Mouse (Mus musculus): Measurements from ENCODE around the gene Cela3a. TPM values are rescaled to one million over a fixed set of nuclear protein-coding genes. Genes with fewer than 3 reads are reported as not detected.

Gene Cela3a
- polyA plus RNA-seq, 1 experiment: not detected

DNA sequence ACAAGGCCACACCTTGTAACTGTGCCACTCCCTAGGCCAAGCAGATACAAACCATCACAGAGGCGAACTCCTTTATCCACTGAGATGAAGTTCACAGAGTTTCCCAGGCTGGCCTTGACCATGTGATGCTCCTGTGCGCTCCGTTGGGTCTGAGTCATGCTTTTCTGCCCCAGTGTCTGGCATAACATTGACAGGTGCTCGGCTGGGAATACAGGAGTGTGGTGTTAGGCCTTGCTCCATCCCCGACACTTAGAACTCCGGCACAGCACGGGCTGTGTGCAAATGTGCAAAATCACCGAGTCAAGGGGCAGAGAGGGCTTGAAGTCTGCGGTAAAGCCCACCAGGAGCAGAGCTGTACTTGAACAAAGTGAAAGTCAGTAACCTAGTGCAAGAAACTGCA lies 16.7 kb downstream of the Cela3a start:
- H3K4me3 ChIP-seq (ENCODE audit: insufficient read depth, low read depth, low read length): no peak overlapping the region
- peak; percentile 25 for DNase-seq
- H3K27ac ChIP-seq (ENCODE audit: insufficient read depth, low read depth, low read length): no peak overlapping the region
- TF ChIP-seq CTCF (conservative IDR thresholded peaks at IDR 0.05; ENCODE audit: insufficient read depth, insufficient read length, low read depth, low read length) (no peak), POLR2A (IDR thresholded peaks at IDR 0.05; ENCODE audit: low read depth, low read length) (no peak)
- 55% methylated on average over 9 of the region's 9 CpGs for WGBS
- H3K4me1 ChIP-seq (ENCODE audit: control insufficient read depth, insufficient read depth, low read length): peaks cover 7% of the 10 kb centered on the region
- H3K27me3 ChIP-seq (replicated peaks; ENCODE audit: control insufficient read depth, insufficient read depth, low read length): no peaks in the 10 kb centered on the region
- H3K36me3 ChIP-seq (ENCODE audit: control insufficient read depth, insufficient read depth, low read length): no peaks in the 10 kb centered on the region

DNA sequence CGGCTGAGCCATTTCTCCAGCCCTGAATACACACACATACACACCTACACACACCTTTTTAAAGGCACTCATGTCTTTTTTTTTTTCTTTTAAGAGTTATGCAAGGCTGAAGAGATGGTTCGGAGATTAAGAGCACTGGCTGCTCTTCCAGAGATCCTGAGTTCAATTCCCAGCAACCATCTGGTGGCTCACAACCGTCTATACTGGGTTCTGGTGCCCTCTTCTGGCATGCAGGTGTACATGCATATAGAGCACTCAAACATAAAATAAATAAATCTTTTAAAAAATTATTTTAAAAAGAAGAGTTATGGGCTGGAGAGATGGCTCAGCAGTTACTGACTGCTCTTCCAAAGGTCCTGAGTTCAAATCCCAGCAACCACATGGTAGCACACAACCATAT lies 18.3 kb downstream of the Cela3a start:
- H3K4me3 ChIP-seq (ENCODE audit: insufficient read depth, low read depth, low read length): no peak overlapping the region
- no peaks in the 10 kb centered on the region for H3K36me3 ChIP-seq (ENCODE audit: control insufficient read depth, insufficient read depth, low read length)
- TF ChIP-seq CTCF (conservative IDR thresholded peaks at IDR 0.05; ENCODE audit: insufficient read depth, insufficient read length, low read depth, low read length) (no peak; the same call in 1 of the 2 replicates), POLR2A (IDR thresholded peaks at IDR 0.05; ENCODE audit: low read depth, low read length) (no peak)
- peaks cover 7% of the 10 kb centered on the region for H3K4me1 ChIP-seq (ENCODE audit: control insufficient read depth, insufficient read depth, low read length)
- no peak overlapping the region for H3K27ac ChIP-seq (ENCODE audit: insufficient read depth, low read depth, low read length)
- H3K27me3 ChIP-seq (replicated peaks; ENCODE audit: control insufficient read depth, insufficient read depth, low read length): no peaks in the 10 kb centered on the region
- 94% methylated on average over 3 of the region's 3 CpGs for WGBS
- DNase-seq: no peak

DNA sequence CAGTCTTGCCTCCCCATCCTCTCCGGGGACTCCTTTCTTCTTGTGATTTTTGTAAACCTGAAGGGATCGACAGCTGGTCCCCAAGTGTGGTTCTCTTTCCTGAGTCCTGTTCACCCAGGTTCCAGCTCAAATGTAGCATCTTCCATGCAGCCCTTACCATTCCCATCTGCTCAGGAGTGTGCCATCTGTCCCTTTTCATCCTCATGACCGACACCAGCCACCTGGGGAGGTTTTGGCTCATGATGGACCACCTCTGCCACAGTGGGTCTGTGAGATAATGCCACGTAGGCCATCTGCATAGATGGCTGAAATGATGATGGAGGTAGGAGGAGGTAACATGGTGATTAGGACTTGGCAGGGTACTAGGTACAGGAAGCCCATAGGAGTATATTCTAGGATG lies 19.4 kb downstream of the Cela3a start:
- peaks cover 7% of the 10 kb centered on the region for H3K4me1 ChIP-seq (ENCODE audit: control insufficient read depth, insufficient read depth, low read length)
- 94% methylated on average over 4 of the region's 4 CpGs for WGBS

DNA sequence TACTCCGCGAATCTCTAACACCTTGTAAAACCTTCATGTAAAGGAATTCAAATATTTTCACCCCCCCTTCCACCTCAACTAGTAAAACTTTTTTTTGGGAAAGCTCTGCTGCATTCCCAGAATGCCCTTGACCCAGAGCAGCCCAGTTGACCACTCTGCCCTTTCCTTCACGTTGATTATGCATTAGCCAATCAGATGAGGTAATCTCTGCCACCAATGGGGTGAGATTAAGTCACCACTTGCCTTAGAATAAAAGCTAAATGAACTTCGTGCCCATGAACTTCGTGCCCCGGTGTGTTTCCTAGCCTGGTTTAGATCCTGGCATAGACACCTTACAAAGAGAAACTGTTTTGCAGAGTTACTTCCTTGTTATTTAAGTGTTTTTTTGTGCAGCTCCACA lies 20.6 kb downstream of the Cela3a start:
- Histone ChIP-seq H3K36me3 (ENCODE audit: control insufficient read depth, insufficient read depth, low read length) (no peaks in the 10 kb centered on the region), H3K27me3 (replicated peaks; ENCODE audit: control insufficient read depth, insufficient read depth, low read length) (no peaks in the 10 kb centered on the region), H3K4me1 (ENCODE audit: control insufficient read depth, insufficient read depth, low read length) (peaks cover 7% of the 10 kb centered on the region), H3K4me3 (ENCODE audit: insufficient read depth, low read depth, low read length) (peak overlapping the region; percentile 97), H3K27ac (ENCODE audit: insufficient read depth, low read depth, low read length) (peak overlapping the region; percentile 99)
- DNase-seq: peak; percentile 89
- WGBS: 12% methylated on average over 6 of the region's 6 CpGs
- no peak for TF ChIP-seq CTCF (conservative IDR thresholded peaks at IDR 0.05; ENCODE audit: insufficient read depth, insufficient read length, low read depth, low read length)
- no peak for TF ChIP-seq POLR2A (IDR thresholded peaks at IDR 0.05; ENCODE audit: low read depth, low read length)

More for the DNA sequence above, 19.4 kb downstream of the Cela3a start:
- no peak for TF ChIP-seq CTCF (conservative IDR thresholded peaks at IDR 0.05; ENCODE audit: insufficient read depth, insufficient read length, low read depth, low read length)
- TF ChIP-seq POLR2A (IDR thresholded peaks at IDR 0.05; ENCODE audit: low read depth, low read length): no peak
- no peaks in the 10 kb centered on the region for H3K36me3 ChIP-seq (ENCODE audit: control insufficient read depth, insufficient read depth, low read length)
- no peak overlapping the region for H3K4me3 ChIP-seq (ENCODE audit: insufficient read depth, low read depth, low read length)
- H3K27me3 ChIP-seq (replicated peaks; ENCODE audit: control insufficient read depth, insufficient read depth, low read length): no peaks in the 10 kb centered on the region
- no peak for DNase-seq
- H3K27ac ChIP-seq (ENCODE audit: insufficient read depth, low read depth, low read length): no peak overlapping the region

DNA sequence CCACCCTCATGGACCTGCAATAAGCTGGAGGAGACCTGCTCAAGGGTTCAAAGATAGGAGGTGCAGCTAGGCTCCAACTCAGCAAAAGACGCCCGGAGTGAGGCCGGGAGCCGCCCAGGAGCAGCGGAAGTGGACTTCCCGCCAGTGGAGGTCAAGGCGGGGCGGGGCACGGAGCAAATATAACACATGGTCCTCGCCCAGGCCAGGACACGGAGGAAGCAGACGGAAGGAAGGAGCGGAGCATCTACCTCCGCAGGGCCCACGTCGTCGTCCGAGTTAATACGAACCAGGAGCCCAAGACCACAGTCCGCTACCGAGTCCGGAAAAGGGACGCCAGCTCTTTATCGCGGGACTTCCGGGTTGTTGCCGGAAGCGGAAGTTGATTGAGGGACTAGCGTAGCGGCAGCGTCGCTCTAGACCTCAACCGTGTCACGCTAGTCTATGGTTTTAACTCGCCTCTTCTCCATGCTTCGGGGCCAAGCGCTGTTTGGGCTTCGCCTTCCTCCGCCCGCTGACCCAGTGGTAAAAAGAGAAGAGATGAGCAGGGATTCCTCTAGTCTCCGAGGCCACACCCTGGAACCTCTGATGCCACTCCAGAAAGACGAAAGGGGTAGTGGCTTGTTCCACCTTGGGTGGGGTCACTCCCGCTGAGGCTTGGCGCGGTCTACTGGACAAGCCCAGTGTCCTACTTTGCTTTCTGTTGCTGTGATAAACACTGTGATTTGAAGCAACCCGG lies 21.4 kb downstream of the Cela3a start:
- peak; percentile 93 for DNase-seq
- H3K4me1 ChIP-seq (ENCODE audit: control insufficient read depth, insufficient read depth, low read length): peaks cover 7% of the 10 kb centered on the region
- TF ChIP-seq CTCF (conservative IDR thresholded peaks at IDR 0.05; ENCODE audit: insufficient read depth, insufficient read length, low read depth, low read length): no peak
- peak; percentile 69 for TF ChIP-seq POLR2A (IDR thresholded peaks at IDR 0.05; ENCODE audit: low read depth, low read length)
- H3K27me3 ChIP-seq (replicated peaks; ENCODE audit: control insufficient read depth, insufficient read depth, low read length): no peaks in the 10 kb centered on the region
- H3K4me3 ChIP-seq (ENCODE audit: insufficient read depth, low read depth, low read length): peak overlapping the region; percentile 97
- under 1% methylated on average over 46 of the region's 46 CpGs for WGBS
- H3K36me3 ChIP-seq (ENCODE audit: control insufficient read depth, insufficient read depth, low read length): no peaks in the 10 kb centered on the region
- peak overlapping the region; percentile 99 for H3K27ac ChIP-seq (ENCODE audit: insufficient read depth, low read depth, low read length)

DNA sequence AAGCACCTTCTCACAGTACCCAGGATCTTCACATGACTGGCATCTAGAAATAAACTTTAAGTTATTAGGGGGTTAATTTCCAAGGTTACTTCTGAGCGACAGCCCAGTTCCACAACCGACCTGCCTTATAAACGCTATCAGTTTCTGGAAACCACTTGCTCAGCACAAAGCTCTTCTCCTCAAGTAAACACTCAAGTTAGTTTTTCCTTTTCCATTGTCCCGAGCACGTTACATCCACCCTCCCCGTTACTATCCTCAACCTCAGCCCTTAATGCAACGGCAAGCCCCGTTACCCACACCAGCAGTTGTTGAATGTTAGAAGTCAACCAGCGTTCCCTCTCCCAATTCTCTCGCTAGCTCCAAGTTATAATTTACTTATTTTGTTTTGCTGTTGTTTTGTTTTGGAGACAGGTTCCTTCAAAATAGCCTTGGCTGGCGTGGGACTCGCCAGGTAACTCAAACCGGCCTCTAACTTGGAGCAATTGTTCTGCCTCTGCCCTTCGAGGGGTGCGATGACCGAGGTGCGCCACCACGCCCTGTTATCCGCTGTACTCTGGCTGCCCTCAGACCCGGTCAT lies 22.0 kb downstream of the Cela3a start:
- no peaks in the 10 kb centered on the region for H3K27me3 ChIP-seq (replicated peaks; ENCODE audit: control insufficient read depth, insufficient read depth, low read length)
- peak overlapping the region; percentile 97 for H3K4me3 ChIP-seq (ENCODE audit: insufficient read depth, low read depth, low read length)
- peaks cover 7% of the 10 kb centered on the region for H3K4me1 ChIP-seq (ENCODE audit: control insufficient read depth, insufficient read depth, low read length)
- H3K27ac ChIP-seq (ENCODE audit: insufficient read depth, low read depth, low read length): peak overlapping the region; percentile 99
- no peaks in the 10 kb centered on the region for H3K36me3 ChIP-seq (ENCODE audit: control insufficient read depth, insufficient read depth, low read length)
- no peak for DNase-seq
- under 1% methylated on average over 20 of the region's 20 CpGs for WGBS
- TF ChIP-seq POLR2A (IDR thresholded peaks at IDR 0.05; ENCODE audit: low read depth, low read length) (no peak), CTCF (conservative IDR thresholded peaks at IDR 0.05; ENCODE audit: insufficient read depth, insufficient read length, low read depth, low read length) (no peak)

Data from kidney, adult 2 months (tissue).